Mouse (Mus musculus) neural tube, postnatal 0 days (tissue): ENCODE measurements around the gene Mup3. TPM values are rescaled to one million over a fixed set of nuclear protein-coding genes. Genes with fewer than 3 reads are reported as not detected.

Source experiments
- polyA plus RNA-seq: library from polyadenylated mRNA; unstranded; fragments of >200 nt; fragmentation: Nextera tagmentation; extraction: Ambion mirVana; gene quantifications from 2 replicates; pipeline ENCODE4 v1.2.1, GENCODE M21; 2015

The Mup3 gene
- polyA plus RNA-seq = not detected in 2 replicates

DNA sequence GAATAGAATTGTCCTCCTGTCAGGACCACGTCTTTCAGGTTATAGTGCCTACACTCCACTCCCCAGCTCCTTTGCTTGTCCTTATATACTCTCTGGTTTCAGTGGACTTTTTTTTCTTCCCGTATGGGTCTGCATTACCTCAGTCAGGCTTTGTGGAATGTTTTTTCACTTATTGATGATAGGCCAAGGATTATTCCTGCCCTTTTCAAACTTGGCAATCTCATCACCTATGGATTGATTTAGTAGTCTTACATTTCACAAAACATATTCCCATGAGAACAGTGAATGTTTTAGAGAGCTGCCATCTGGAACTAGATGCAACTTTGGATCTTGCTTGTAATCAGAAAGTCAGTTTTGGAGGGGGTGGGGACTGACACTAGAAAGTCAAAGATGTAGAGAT is at the start of gene Mup3:
Gene Mup3, minus strand, starts transcription at position 102 of the 400 bp plus-strand sequence.

GRCm38 (mm10) chr4:62054058-62054457 is 33.1 kb downstream of the Mup3 start, which contains the start of gene Mup20:
Gene Mup20, minus strand, starts transcription at chr4:62054158.

Other genes starting within 250 kb of the Mup3 start
- not detected in 2 replicates for gene Mup20, start 33.2 kb downstream of the Mup3 start, polyA plus RNA-seq
- not detected in 2 replicates for gene Mup21, start 63.5 kb upstream of the Mup3 start, polyA plus RNA-seq
- gene Zfp37, start 143.7 kb upstream of the Mup3 start, polyA plus RNA-seq = 16.5 and 18.4 TPM in 2 replicates
- 12.6 and 14.8 TPM in 2 replicates for gene Slc31a2, start 175.2 kb upstream of the Mup3 start, polyA plus RNA-seq